ENCODE assay signal across 8 mouse cellular contexts in genomic region chr1:55052355-55052953, GRCm38 (mm10). TPM values are rescaled to one million over a fixed set of nuclear protein-coding genes. Genes with fewer than 3 reads are reported as not detected.
DNase-seq lines count a peak whose midpoint lies in the region; ATAC-seq and TF ChIP-seq lines count a peak whose summit lies in the region.

Coq10b (plus strand) TSS chr1:55052770.

- H3K4me2 ChIP-seq in embryonic facial prominence, embryonic 13.5 days = peak within 1 kb of the TSS; percentile 77
- H3K4me2 ChIP-seq in limb, embryonic 12.5 days = peak within 1 kb of the TSS; percentile 71
- H3K4me2 ChIP-seq in midbrain, embryonic 15.5 days = peak within 1 kb of the TSS; percentile 70

- H3K4me1 ChIP-seq in embryonic facial prominence, embryonic 13.5 days = peaks cover 13% of the 10 kb centered on the region
- peaks cover 23% of the 10 kb centered on the region; the same call in 1 of the 2 replicates for H3K4me1 ChIP-seq in kidney, adult 2 months (ENCODE audit: control insufficient read depth, insufficient read depth, low read length)
- peaks cover 9% of the 10 kb centered on the region for H3K4me1 ChIP-seq in limb, embryonic 12.5 days (replicated peaks)
- H3K4me1 ChIP-seq in midbrain, embryonic 15.5 days = peaks cover 18% of the 10 kb centered on the region
- peaks cover 4% of the 10 kb centered on the region; the same call in 1 of the 2 replicates for H3K4me1 ChIP-seq in spleen, adult 2 months (ENCODE audit: control insufficient read depth, insufficient read depth, insufficient read length)

- peak within 1 kb of the TSS; percentile 73 for H3K27ac ChIP-seq in embryonic facial prominence, embryonic 13.5 days
- H3K27ac ChIP-seq in kidney, adult 2 months (ENCODE audit: insufficient read depth, low read depth, low read length) = peak within 1 kb of the TSS; percentile 100
- peak within 1 kb of the TSS; percentile 72 for H3K27ac ChIP-seq in limb, embryonic 12.5 days
- peak within 1 kb of the TSS; percentile 85 for H3K27ac ChIP-seq in midbrain, embryonic 15.5 days
- peak within 1 kb of the TSS; percentile 88 for H3K27ac ChIP-seq in spleen, adult 2 months (ENCODE audit: insufficient read depth, low read length)

- TF ChIP-seq CTCF in kidney, adult 2 months (conservative IDR thresholded peaks at IDR 0.05; ENCODE audit: insufficient read depth, insufficient read length, low read depth, low read length) = 0 out of 2 replicates have a peak, but pooled peaks have one; percentile 10
- no peak for TF ChIP-seq CTCF in spleen, adult 2 months (IDR thresholded peaks at IDR 0.05; ENCODE audit: extremely low read depth, insufficient read depth, insufficient read length, insufficient replicate concordance)

- H3K36me3 ChIP-seq in embryonic facial prominence, embryonic 13.5 days = peaks cover 9% of the 10 kb centered on the region; the same call in 1 of the 2 replicates
- no peaks in the 10 kb centered on the region; the same call in 1 of the 2 replicates for H3K36me3 ChIP-seq in kidney, adult 2 months (ENCODE audit: control insufficient read depth, insufficient read depth, low read length)
- peaks cover 10% of the 10 kb centered on the region; the same call in 1 of the 2 replicates for H3K36me3 ChIP-seq in limb, embryonic 12.5 days
- H3K36me3 ChIP-seq in midbrain, embryonic 15.5 days (replicated peaks) = no peaks in the 10 kb centered on the region
- 0 out of 2 replicates have a peak, but pooled peaks cover 2% of the 10 kb centered on the region for H3K36me3 ChIP-seq in spleen, adult 2 months (ENCODE audit: control insufficient read depth, insufficient read depth, low read length)

- peak; percentile 100 for ATAC-seq in embryonic facial prominence, embryonic 13.5 days (ENCODE audit: insufficient number of reproducible peaks, insufficient read depth, low FRiP score, low TSS enrichment, low read depth)
- peak; percentile 100 for ATAC-seq in limb, embryonic 12.5 days (ENCODE audit: insufficient number of reproducible peaks, insufficient read depth, low FRiP score, low TSS enrichment, low read depth)
- ATAC-seq in midbrain, embryonic 15.5 days (replicated peaks) = peak; percentile 100

- DNase-seq in 3134 (ENCODE audit: extremely low read depth, insufficient read length, low spot score) = peak; percentile 99
- peak; percentile 99 for DNase-seq in adrenal gland, postnatal 36 days
- peak; percentile 99 for DNase-seq in heart, adult 18-20 months
- DNase-seq in kidney, adult 2 months = peak; percentile 99
- DNase-seq in spleen, adult 2 months (ENCODE audit: low read depth in 1 of 2, low spot score in 2 of 2) = peak; percentile 97 to 98

- H3K4me3 ChIP-seq in embryonic facial prominence, embryonic 13.5 days = peak within 1 kb of the TSS; percentile 79
- peak within 1 kb of the TSS; percentile 80 for H3K4me3 ChIP-seq in kidney, adult 2 months (ENCODE audit: insufficient read depth, low read depth, low read length)
- H3K4me3 ChIP-seq in limb, embryonic 12.5 days (replicated peaks) = peak within 1 kb of the TSS; percentile 87
- peak within 1 kb of the TSS; percentile 62 for H3K4me3 ChIP-seq in midbrain, embryonic 15.5 days
- H3K4me3 ChIP-seq in spleen, adult 2 months (ENCODE audit: extremely low read depth, insufficient read depth, insufficient read length) = peak within 1 kb of the TSS; percentile 83

- under 1% methylated on average over 46 of the region's 46 CpGs for WGBS in embryonic facial prominence, embryonic 13.5 days
- under 1% methylated on average over 46 of the region's 46 CpGs for WGBS in kidney, adult 2 months
- WGBS in limb, embryonic 12.5 days = 1% methylated on average over 46 of the region's 46 CpGs
- WGBS in midbrain, embryonic 15.5 days = 0% methylated on average over 46 of the region's 46 CpGs
- WGBS in spleen, adult 2 months = under 1% methylated on average over 46 of the region's 46 CpGs

- H3K9me3 ChIP-seq in embryonic facial prominence, embryonic 13.5 days = peaks cover 5% of the 10 kb centered on the region; the same call in 1 of the 2 replicates
- no peaks in the 10 kb centered on the region for H3K9me3 ChIP-seq in limb, embryonic 12.5 days
- H3K9me3 ChIP-seq in midbrain, embryonic 15.5 days = no peaks in the 10 kb centered on the region

- TF ChIP-seq POLR2A in kidney, adult 2 months (IDR thresholded peaks at IDR 0.05; ENCODE audit: low read depth, low read length) = peak; percentile 39
- TF ChIP-seq POLR2A in spleen, adult 2 months (IDR thresholded peaks at IDR 0.05; ENCODE audit: low read depth, low read length) = peak; percentile 47

- no peaks in the 10 kb centered on the region; the same call in 1 of the 2 replicates for H3K27me3 ChIP-seq in embryonic facial prominence, embryonic 13.5 days
- no peaks in the 10 kb centered on the region for H3K27me3 ChIP-seq in kidney, adult 2 months (replicated peaks; ENCODE audit: control insufficient read depth, insufficient read depth, low read length)
- no peaks in the 10 kb centered on the region for H3K27me3 ChIP-seq in limb, embryonic 12.5 days
- peaks cover 2% of the 10 kb centered on the region; the same call in 1 of the 2 replicates for H3K27me3 ChIP-seq in midbrain, embryonic 15.5 days (replicated peaks)
- peaks cover 1% of the 10 kb centered on the region; the same call in 1 of the 2 replicates for H3K27me3 ChIP-seq in spleen, adult 2 months (ENCODE audit: control insufficient read depth, insufficient read depth, low read length)

- peak within 1 kb of the TSS; percentile 82 for H3K9ac ChIP-seq in embryonic facial prominence, embryonic 13.5 days
- H3K9ac ChIP-seq in limb, embryonic 12.5 days (replicated peaks) = peak within 1 kb of the TSS; percentile 85
- peak within 1 kb of the TSS; percentile 57 for H3K9ac ChIP-seq in midbrain, embryonic 15.5 days

RNA-seq across cellular contexts. Expression of gene Coq10b, which starts in this region (rescaled TPM):
- 100 to 1,000 TPM; 142 to 168 TPM for total RNA-seq in adrenal gland, postnatal 36 days (2021)
- polyA plus RNA-seq in embryonic facial prominence, embryonic 13.5 days (2015; fragmentation: Nextera tagmentation; extraction: Ambion mirVana) = 18.2 and 19.1 TPM in 2 replicates
- total RNA-seq in heart, adult 18-20 months (2021) = 10 to 100 TPM; 33.3 to 33.7 TPM
- 16.2 and 20.7 TPM in 2 replicates for polyA plus RNA-seq in kidney, adult 2 months (2012; rRNA removed)
- polyA plus RNA-seq in limb, embryonic 12.5 days (2016; fragmentation: Nextera tagmentation; extraction: Ambion mirVana) = 21.4 and 22.3 TPM in 2 replicates
- polyA plus RNA-seq in midbrain, embryonic 15.5 days (2015; fragmentation: Nextera tagmentation; extraction: Ambion mirVana) = 29.2 and 33.3 TPM in 2 replicates
- 3.1 and 3.3 TPM in 2 replicates for polyA plus RNA-seq in spleen, adult 2 months (2012; rRNA removed)

Comparison
In these comparisons a context has a peak if more than half of its experiments do, and no peak if none do; other contexts are left out.
1. Peak in every context shown above with its lines: DNase-seq, ATAC-seq, H3K4me3 ChIP-seq and H3K27ac ChIP-seq.
2. RNA of gene Coq10b (total RNA-seq): 142 to 168 TPM in adrenal gland, postnatal 36 days; 33.3 to 33.7 TPM in heart, adult 18-20 months; every median in the first group is over 4 times any median in the second.